Mouse (Mus musculus) left cerebral cortex, adult 2 months (tissue): ENCODE results near the gene Rd3l. TPM values are rescaled to one million over a fixed set of nuclear protein-coding genes. Genes with fewer than 3 reads are reported as not detected.
A peak's percentile ranks its signal among the peaks of the same experiment; 100 is the strongest.

Source experiments
- DNase-seq, 2 experiments: peaks; one replicate each; pipeline ENCODE4 v3.0.0; 2021 to 2022; ENCODE audit warnings: low spot score in 2 of 2, mixed read lengths in 1 of 2; ENCODE audit errors: extremely low spot score in 1 of 2
- H3K27ac ChIP-seq: fragments of 200-600 bp; 2 replicates; pipeline ENCODE4 v1.8.1; 2022
- H3K4me3 ChIP-seq: fragments of 200-600 bp; 2 replicates; pipeline ENCODE4 v1.8.1; 2022
- CTCF ChIP-seq: fragments of 200-600 bp; IDR thresholded peaks from 2 replicates; pipeline ENCODE4 v1.8.1; 2022; ENCODE audit warnings: antibody characterized with exemption, mild to moderate bottlenecking, moderate library complexity
- intact Hi-C: fragments of 180-260 bp; cut with DNase I; formaldehyde crosslinking; loops from one replicate; pipeline ENCODE4 v1.15.1; 2025
- total RNA-seq, 2 experiments: library from RNA; stranded (reverse); gene quantifications; 2 replicates each; pipeline ENCODE4 v1.2.3; 2021

Gene Rd3l
- total RNA-seq, 2 experiments from 2014 or later = 0.50 TPM; not detected in 1

GRCm38 (mm10) chr12:111992626-111993025, 11.5 kb upstream of the Rd3l start:
- intact Hi-C loops = no loop called here
- DNase-seq = no peak
- TF ChIP-seq CTCF = no peak
- H3K27ac ChIP-seq = no peak overlapping the region
- H3K4me3 ChIP-seq = no peak overlapping the region

GRCm38 (mm10) chr12:111986756-111987155, 5.6 kb upstream of the Rd3l start:
- H3K27ac ChIP-seq = no peak overlapping the region
- H3K4me3 ChIP-seq = no peak overlapping the region
- intact Hi-C loops = no loop called here
- TF ChIP-seq CTCF = no peak
- DNase-seq = no peak

GRCm38 (mm10) chr12:111983165-111983564, 2.0 kb upstream of the Rd3l start:
- intact Hi-C loops = no loop called here
- no peak for DNase-seq
- no peak overlapping the region for H3K4me3 ChIP-seq
- no peak overlapping the region for H3K27ac ChIP-seq
- no peak for TF ChIP-seq CTCF

- Histone ChIP-seq H3K4me3 (no peak overlapping the region), H3K27ac (no peak overlapping the region)
- TF ChIP-seq CTCF = no peak
- no peak for DNase-seq
- intact Hi-C loops = no loop called here
Measured at GRCm38 (mm10) chr12:111981831-111982230, 714 bp upstream of the Rd3l start.

GRCm38 (mm10) chr12:111978274-111978673, 2.8 kb downstream of the Rd3l start:
- no peak for DNase-seq
- H3K27ac ChIP-seq = no peak overlapping the region
- no peak for TF ChIP-seq CTCF
- H3K4me3 ChIP-seq = no peak overlapping the region
- intact Hi-C loops = no loop called here

GRCm38 (mm10) chr12:111977138-111977537, 4.0 kb downstream of the Rd3l start:
- intact Hi-C loops = no loop called here
- TF ChIP-seq CTCF = no peak
- Histone ChIP-seq H3K4me3 (no peak overlapping the region), H3K27ac (no peak overlapping the region)
- DNase-seq = no peak

GRCm38 (mm10) chr12:111974578-111974977, 6.5 kb downstream of the Rd3l start:
- intact Hi-C loops = no loop called here
- DNase-seq = no peak
- TF ChIP-seq CTCF = no peak
- H3K4me3 ChIP-seq = no peak overlapping the region
- H3K27ac ChIP-seq = no peak overlapping the region

GRCm38 (mm10) chr12:111972504-111972903, 8.6 kb downstream of the Rd3l start:
- Histone ChIP-seq H3K27ac (no peak overlapping the region), H3K4me3 (no peak overlapping the region)
- no peak for DNase-seq
- intact Hi-C loops = no loop called here
- no peak for TF ChIP-seq CTCF

- no peak for DNase-seq
- TF ChIP-seq CTCF = no peak
- intact Hi-C loops = no loop called here
- H3K27ac ChIP-seq = no peak within 1 kb of the TSS
- no peak within 1 kb of the TSS for H3K4me3 ChIP-seq
Measured at GRCm38 (mm10) chr12:111971231-111971686, 9.9 kb downstream of the Rd3l start, which contains the start of gene Tdrd9. Tdrd9 (plus strand) TSS chr12:111971559.

GRCm38 (mm10) chr12:111970085-111970484, 11.0 kb downstream of the Rd3l start:
- Histone ChIP-seq H3K27ac (no peak overlapping the region), H3K4me3 (no peak overlapping the region)
- TF ChIP-seq CTCF = no peak
- intact Hi-C loops = no loop called here
- no peak for DNase-seq

- Histone ChIP-seq H3K4me3 (peak within 1 kb of the TSS; percentile 58), H3K27ac (peak within 1 kb of the TSS; percentile 95)
- intact Hi-C loops = no loop called here
- no peak; the same call in none of the 2 replicates for TF ChIP-seq CTCF
- peak; percentile 97 to 99 for DNase-seq
Measured at GRCm38 (mm10) chr12:111966683-111967173, 14.4 kb downstream of the Rd3l start, which contains the start of gene Atp5mpl. Atp5mpl (minus strand) TSS chr12:111966977.

- H3K4me3 ChIP-seq = no peak overlapping the region
- intact Hi-C loops = no loop called here
- DNase-seq = no peak
- TF ChIP-seq CTCF = no peak
- H3K27ac ChIP-seq = no peak overlapping the region
Measured at GRCm38 (mm10) chr12:111963339-111963738, 17.8 kb downstream of the Rd3l start.

- intact Hi-C loops = loop anchor here (1.0 kb wide), 1 partner anchor 80 kb away; no protein-coding TSS in a partner anchor
- Histone ChIP-seq H3K27ac (no peak overlapping the region), H3K4me3 (no peak overlapping the region)
- peak; percentile 61 to 74 for DNase-seq
- peak; percentile 83 for TF ChIP-seq CTCF
Measured at GRCm38 (mm10) chr12:111958101-111958865, 22.8 kb downstream of the Rd3l start.
